Mouse (Mus musculus) erythroblast, embryonic 14.5 days (primary cell): Measurements from ENCODE around the gene Gm17657.

Experiments used
- GATA1 ChIP-seq: IDR thresholded peaks from 2 replicates; pipeline ENCODE4 v1.6.1; 2012; ENCODE audit warnings: low read length, inconsistent platforms, mixed read lengths
- TAL1 ChIP-seq: IDR thresholded peaks from 3 replicates; pipeline ENCODE4 v1.6.1; 2012; ENCODE audit warnings: low read length, inconsistent platforms, mixed read lengths

- no peak for TF ChIP-seq TAL1
- no peak for TF ChIP-seq GATA1
These were observed 58.5 kb downstream of the Gm17657 start, which contains the start of gene Pim1 for GRCm38 (mm10) chr17:29490713-29491581.
